Mouse (Mus musculus) MEL (cell line): Measurements from ENCODE around the gene Rrp8.

Experiments used
- CHD2 ChIP-seq: IDR thresholded peaks from 2 replicates; pipeline ENCODE4 v1.6.1; 2011; ENCODE audit warnings: low read length, improper control_type of control experiment
- CTCF ChIP-seq, 3 experiments: IDR thresholded peaks in 2 of 3; conservative IDR thresholded peaks in 1 of 3; 2 replicates each; pipeline ENCODE4 v1.5.1; 2011 to 2012; ENCODE audit warnings: low read length in 3 of 3, low read depth in 2 of 3, mild to moderate bottlenecking in 2 of 3, improper control_type of control experiment in 1 of 3, inconsistent platforms in 1 of 3, mixed read lengths in 1 of 3, moderate library complexity in 1 of 3; ENCODE audit not compliant: control insufficient read depth in 1 of 3, insufficient read depth in 1 of 3, poor library complexity in 1 of 3, severe bottlenecking in 1 of 3
- EP300 ChIP-seq, 2 experiments: IDR thresholded peaks; 2 replicates each; pipeline ENCODE4 v1.6.1; 2011; ENCODE audit warnings: improper control_type of control experiment in 2 of 2, low read length in 2 of 2, low read depth in 1 of 2, mild to moderate bottlenecking in 1 of 2
- JUND ChIP-seq: IDR thresholded peaks from 2 replicates; pipeline ENCODE4 v1.6.1; 2011; ENCODE audit warnings: low read depth, mild to moderate bottlenecking, improper control_type of control experiment, low read length
- POLR2A ChIP-seq, 2 experiments: IDR thresholded peaks; 2 replicates each; pipeline ENCODE4 v1.6.1; 2011 to 2012; ENCODE audit warnings: low read length in 2 of 2, mild to moderate bottlenecking in 2 of 2, control low read depth in 1 of 2, improper control_type of control experiment in 1 of 2, low read depth in 1 of 2, moderate library complexity in 1 of 2; ENCODE audit not compliant: control insufficient read depth in 1 of 2, insufficient read depth in 1 of 2, poor library complexity in 1 of 2
- UBTF ChIP-seq: IDR thresholded peaks from 2 replicates; pipeline ENCODE4 v1.6.1; 2012; ENCODE audit warnings: low read depth, mild to moderate bottlenecking, inconsistent platforms, low read length, improper control_type of control experiment, moderate library complexity, borderline replicate concordance; ENCODE audit not compliant: insufficient read depth
- ZC3H11A ChIP-seq: IDR thresholded peaks from 2 replicates; pipeline ENCODE4 v1.6.1; 2012; ENCODE audit warnings: low read depth, mild to moderate bottlenecking, inconsistent platforms, low read length, improper control_type of control experiment
- ZKSCAN1 ChIP-seq: IDR thresholded peaks from 2 replicates; pipeline ENCODE4 v1.6.1; 2012; ENCODE audit warnings: low read depth, mild to moderate bottlenecking, inconsistent platforms, low read length, improper control_type of control experiment, moderate library complexity
- ZMIZ1 ChIP-seq: IDR thresholded peaks from 2 replicates; pipeline ENCODE4 v1.6.1; 2012; ENCODE audit warnings: low read depth, mild to moderate bottlenecking, inconsistent platforms, low read length, improper control_type of control experiment, moderate library complexity

GRCm38 (mm10) chr7:105728701-105729428, 8.3 kb downstream of the Rrp8 start:
- TF ChIP-seq EP300 (IDR thresholded peaks at IDR 0.05; ENCODE audit: low read depth in 1 of 2, low read length in 2 of 2) (no peak), UBTF (no peak), ZMIZ1 (no peak), JUND (no peak), POLR2A (IDR thresholded peaks at IDR 0.05; ENCODE audit: control insufficient read depth in 1 of 2, insufficient read depth in 1 of 2, low read depth in 1 of 2, low read length in 2 of 2, poor library complexity in 1 of 2) (no peak), CTCF (IDR thresholded peaks at IDR 0.05 in 2 of 3, conservative IDR thresholded peaks at IDR 0.05 in 1 of 3; ENCODE audit: control insufficient read depth in 1 of 3, insufficient read depth in 1 of 3, low read depth in 2 of 3, low read length in 3 of 3, poor library complexity in 1 of 3, severe bottlenecking in 1 of 3) (no peak), ZC3H11A (no peak), ZKSCAN1 (no peak), CHD2 (no peak)
